Mouse (Mus musculus) thymus, adult 2 months (tissue): ENCODE results near the gene Hist1h4i.

ENCODE experiments used
- CTCF ChIP-seq: fragments of 200-500 bp; IDR thresholded peaks from 2 replicates; pipeline ENCODE4 v1.5.1; 2012; ENCODE audit warnings: mild to moderate bottlenecking, control low read depth, low read length, moderate library complexity, borderline replicate concordance; ENCODE audit not compliant: control insufficient read depth, poor library complexity, insufficient read depth; ENCODE audit errors: extremely low read depth
- POLR2A ChIP-seq: fragments of 200-500 bp; IDR thresholded peaks from 2 replicates; pipeline ENCODE4 v1.6.1; 2012; ENCODE audit warnings: mild to moderate bottlenecking, low read length, control low read depth, moderate library complexity; ENCODE audit not compliant: control insufficient read depth, poor library complexity, insufficient read depth; ENCODE audit errors: extremely low read depth

DNA sequence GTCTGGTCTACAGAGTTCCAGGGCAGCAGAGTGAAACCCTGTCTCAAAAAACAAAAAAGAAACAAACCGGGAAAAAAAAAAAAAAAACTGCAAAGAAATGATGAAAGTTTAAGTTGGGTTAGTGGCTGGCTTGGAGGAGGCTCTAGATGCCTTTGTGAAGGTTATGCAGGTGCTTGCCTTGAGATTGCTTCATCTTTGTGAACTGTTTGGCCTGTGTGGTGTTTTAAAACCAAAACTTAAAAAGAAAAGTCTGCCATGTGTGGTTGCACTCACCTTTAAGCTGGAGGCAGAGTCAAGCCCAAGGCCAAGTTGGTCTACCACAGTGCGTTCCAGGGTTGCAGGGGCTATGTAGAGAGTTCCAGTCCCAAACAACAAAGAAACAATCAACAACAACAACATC lies 7.9 kb upstream of the Hist1h4i start:
- TF ChIP-seq POLR2A (no peak), CTCF (no peak)
